Mouse (Mus musculus) cerebellum, adult 18-20 months (tissue): Measurements from ENCODE around the gene Rabl3.

ENCODE experiments used
- DNase-seq, 2 experiments: peaks; one replicate each; pipeline ENCODE4 v3.0.0; 2021

Gene Rabl3

GRCm38 (mm10) chr16:37550981-37551380, 11.3 kb downstream of the Rabl3 start:
- no peak for DNase-seq

- no peak for DNase-seq
These were observed 13.1 kb downstream of the Rabl3 start for GRCm38 (mm10) chr16:37552824-37553223.

- no peak for DNase-seq
These were observed 22.7 kb downstream of the Rabl3 start for GRCm38 (mm10) chr16:37562414-37562813.

- DNase-seq = no peak
These were observed 23.3 kb downstream of the Rabl3 start for GRCm38 (mm10) chr16:37562961-37563360.

GRCm38 (mm10) chr16:37565117-37565516, 25.4 kb downstream of the Rabl3 start:
- no peak for DNase-seq

GRCm38 (mm10) chr16:37566107-37566506, 26.4 kb downstream of the Rabl3 start:
- no peak for DNase-seq

DNA sequence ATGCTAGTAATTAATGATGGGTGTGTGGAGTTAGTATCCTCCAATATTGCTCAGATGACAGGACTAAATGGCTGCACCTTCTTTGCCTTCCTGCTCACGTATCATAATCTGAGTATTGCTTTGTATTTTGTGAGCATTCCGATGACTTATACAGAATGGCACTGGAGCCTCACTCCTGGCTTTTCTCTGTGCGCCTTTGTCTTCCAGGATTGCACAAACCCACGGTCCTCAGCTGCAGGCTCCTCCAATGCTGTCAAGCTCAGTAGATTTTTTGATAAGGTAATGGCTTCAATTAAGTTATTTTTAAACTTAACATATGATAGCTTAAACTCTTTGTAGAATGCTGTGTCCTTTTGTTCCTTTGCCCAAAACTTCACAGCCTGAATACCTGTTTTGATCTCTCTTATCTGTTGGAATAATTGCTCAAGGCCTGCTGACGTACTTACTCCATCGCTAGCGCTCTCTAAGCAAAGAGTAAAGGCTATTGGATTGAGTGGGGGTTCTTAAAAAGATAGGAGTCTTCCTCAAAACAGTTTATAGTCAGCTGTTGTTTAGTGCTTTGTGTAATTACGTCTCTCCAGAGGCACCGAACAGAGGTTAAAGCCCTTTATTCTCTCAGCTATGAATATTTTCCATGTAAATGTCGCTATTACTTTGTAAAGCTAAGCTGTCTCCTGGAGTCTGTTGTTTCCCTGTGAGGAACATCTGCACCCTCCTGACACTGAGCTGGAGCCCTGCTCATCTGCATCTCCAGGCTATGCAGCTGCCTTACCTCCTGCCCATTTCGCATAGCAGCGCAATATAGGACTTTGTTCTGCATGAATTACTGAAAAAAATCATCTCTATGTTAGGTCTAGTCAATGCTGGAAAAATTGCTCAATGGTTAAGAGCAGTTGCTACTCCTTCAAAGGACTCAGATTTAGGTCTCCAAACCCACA, 27.7 kb downstream of the Rabl3 start:
- DNase-seq = no peak

GRCm38 (mm10) chr16:37571554-37571953, 31.9 kb downstream of the Rabl3 start:
- DNase-seq = no peak

DNA sequence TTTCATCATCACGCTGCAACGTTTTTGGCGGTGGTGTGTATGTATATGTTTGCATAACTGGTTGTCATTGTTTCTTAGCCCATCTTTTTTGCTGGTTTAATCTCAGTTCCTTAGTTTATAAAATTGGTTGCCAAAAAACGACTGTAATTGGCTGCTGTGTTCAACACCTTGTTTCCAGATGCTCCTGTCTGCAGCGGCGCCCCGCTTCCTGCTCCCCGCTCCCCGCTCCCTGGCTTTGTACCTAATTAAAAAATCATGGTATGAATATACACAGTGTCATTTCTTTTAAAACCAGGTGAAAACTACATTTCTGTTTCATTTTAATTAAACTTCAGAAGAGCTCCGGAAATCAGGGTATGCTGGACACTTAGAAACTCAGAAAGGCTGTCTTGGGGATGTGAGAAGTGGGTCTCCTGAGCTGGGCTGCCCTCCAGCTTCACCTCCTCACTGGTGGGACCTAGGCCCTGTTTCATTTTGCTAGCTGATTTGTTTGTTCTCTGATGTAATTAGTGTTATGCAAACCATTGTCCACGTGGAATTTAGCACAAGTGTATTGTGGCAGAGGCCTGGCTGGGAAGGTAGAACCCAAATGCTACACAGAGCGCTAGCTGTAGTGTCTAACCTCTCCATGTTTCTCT, 32.6 kb downstream of the Rabl3 start:
- no peak for DNase-seq

GRCm38 (mm10) chr16:37573061-37573460, 33.4 kb downstream of the Rabl3 start:
- no peak for DNase-seq

GRCm38 (mm10) chr16:37575325-37575724, 35.6 kb downstream of the Rabl3 start:
- no peak for DNase-seq

DNA sequence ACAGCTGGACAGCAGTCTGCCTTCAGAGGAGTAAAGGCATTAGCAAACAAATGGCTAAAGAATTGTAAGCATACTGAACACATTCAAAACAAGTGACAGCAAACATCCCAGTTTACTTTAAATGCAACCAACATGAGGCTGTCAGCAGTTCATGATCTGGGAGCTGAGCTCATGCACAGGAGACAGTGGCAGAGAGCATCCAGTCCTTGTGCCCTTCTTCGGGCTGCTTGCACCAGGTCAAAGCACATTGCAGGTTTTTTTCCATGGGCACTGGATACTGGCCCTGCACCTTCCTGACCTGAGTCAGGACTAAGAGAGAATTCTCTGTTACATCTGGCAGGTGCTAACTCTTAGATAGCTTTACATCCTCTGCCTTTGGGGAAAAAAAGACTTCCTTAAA, 39.9 kb downstream of the Rabl3 start:
- DNase-seq = no peak

DNA sequence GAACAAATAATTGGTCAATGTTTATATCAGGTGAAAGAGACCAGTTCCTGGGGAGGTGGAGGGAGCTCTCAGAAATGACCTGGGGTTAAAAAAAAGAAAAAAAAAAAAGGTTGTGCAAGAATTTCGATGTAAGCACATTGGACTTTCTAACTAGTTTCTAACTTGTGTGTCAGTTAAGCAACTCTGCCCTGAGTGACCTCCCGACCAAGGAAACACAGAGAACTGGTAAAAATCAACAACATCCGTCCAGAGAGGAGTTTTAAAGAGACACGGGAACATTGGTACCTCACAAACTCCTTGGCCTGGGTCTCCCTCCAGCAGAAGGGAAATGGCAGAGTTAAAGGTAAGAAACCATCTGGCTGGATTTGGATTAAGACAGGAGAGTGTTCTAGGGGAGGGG, 40.3 kb downstream of the Rabl3 start, which contains the start of gene Hgd:
Hgd (plus strand) TSS at position 160 of the 400 bp plus-strand sequence.
- no peak for DNase-seq

DNA sequence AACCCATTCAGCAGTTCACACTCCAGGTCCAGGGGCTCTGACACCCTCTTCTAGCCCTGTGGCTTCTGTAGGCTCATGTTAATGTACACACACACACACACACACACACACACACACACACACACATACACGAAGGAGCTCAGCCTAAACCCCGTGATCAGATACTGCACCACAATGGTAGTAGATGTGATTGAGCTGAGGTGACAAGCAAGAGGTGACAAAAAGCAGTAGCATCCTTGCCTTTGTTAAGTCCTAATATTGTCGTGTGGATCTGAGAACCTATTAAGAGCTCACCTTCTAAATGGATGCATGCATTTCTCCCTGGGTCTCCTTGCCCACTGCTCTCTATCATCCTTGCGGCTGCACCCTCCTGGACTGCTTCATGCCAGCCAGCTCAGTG, 41.0 kb downstream of the Rabl3 start:
- DNase-seq = no peak

GRCm38 (mm10) chr16:37581901-37582300, 42.2 kb downstream of the Rabl3 start:
- no peak for DNase-seq

DNA sequence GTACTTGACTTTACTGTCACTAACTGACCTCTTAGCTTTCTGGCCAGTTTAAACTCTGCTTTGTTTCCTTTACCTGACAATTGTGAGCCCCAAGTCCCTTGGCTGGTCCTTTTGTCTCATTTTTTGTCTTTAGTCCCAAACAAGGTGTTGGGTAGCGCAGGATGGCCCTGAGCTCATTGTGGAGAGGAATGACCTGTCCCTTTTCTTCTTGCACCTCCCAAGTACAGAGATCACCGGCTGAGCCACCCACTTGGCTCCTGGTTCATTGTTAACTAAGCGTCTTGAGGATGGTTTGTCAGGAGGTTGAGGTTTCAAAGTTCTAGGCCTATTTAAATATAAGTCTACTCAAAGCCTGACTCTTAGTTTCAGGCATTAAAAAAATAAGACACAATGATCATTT, 43.6 kb downstream of the Rabl3 start:
- DNase-seq = no peak

DNA sequence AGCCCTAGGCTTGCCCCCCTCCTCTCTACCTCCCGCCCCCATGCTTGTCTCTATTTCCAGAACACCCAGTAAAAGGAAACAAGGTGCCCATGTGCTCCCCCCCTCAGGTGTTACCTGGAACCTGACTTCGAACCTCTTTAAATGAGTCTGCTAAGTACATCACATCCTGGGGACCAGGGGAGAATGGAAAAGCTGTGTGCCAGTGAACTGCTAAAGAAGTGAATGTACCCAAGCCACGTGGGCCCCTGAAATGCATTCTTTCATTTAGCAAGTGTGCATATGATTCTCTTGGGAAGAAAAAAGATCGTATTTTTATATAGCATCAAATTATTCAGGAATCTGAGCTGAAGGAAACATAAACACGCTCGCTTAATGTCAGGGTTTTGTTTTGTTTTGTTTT, 44.1 kb downstream of the Rabl3 start:
- no peak for DNase-seq

GRCm38 (mm10) chr16:37584218-37585035, 44.7 kb downstream of the Rabl3 start:
- DNase-seq = peak; percentile 59 to 67

GRCm38 (mm10) chr16:37585129-37585563, 45.5 kb downstream of the Rabl3 start:
- peak in 1 of 2 experiments; percentile 27 for DNase-seq

- peak; percentile 83 to 92 for DNase-seq
These were observed 51.2 kb downstream of the Rabl3 start for GRCm38 (mm10) chr16:37590921-37591320.

GRCm38 (mm10) chr16:37591551-37591950, 51.9 kb downstream of the Rabl3 start:
- DNase-seq = no peak

DNA sequence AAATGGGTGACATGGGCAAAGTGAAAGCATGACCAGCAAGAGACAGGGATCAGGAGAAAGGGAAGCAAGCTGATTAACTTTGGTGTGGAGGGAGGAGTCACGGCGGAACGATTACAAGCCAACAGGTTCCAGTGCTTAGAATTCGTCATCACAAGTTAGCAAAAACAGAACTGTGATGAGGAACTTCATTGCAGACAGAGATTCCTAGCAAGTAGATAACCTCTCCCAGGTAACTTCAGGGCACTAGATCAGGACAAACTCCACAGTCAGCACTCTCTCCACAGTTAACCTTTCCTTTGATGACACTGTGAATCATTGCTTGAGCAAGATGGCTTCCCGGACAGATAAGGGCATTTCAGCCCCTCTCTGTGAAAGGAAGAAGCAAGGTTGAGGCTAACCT, 57.7 kb downstream of the Rabl3 start:
- DNase-seq = no peak

DNA sequence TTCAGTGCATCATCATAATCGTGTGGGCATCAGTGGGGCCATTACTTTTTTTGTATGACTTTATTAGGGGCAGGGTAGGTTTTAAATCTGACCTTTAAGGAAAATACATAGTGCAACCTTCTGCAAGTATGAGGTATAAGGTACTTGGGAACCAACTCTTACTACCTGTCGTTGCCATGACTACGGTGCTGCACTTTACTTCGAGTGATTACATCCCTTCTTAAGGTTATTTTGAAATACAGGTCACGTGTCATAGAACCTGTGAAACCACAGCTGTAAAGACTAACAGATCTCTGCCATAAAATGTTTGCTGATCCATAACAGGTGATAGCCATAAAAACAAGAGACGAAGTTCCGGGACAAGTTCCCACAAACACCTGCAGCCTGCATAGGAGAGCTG, 58.8 kb downstream of the Rabl3 start:
- DNase-seq = no peak
